Mouse (Mus musculus) heart, postnatal 25 days (tissue): ENCODE data around the gene Rac3. TPM values are rescaled to one million over a fixed set of nuclear protein-coding genes. Genes with fewer than 3 reads are reported as not detected.

Experiments
- DNase-seq: peaks from one replicate; pipeline ENCODE4 v3.0.0; 2022; ENCODE audit warnings: low spot score
- intact Hi-C: fragments of 180-260 bp; cut with DNase I; formaldehyde crosslinking; loops from one replicate; pipeline ENCODE4 v1.15.1; 2025
- total RNA-seq, 2 experiments: library from RNA; stranded (reverse); gene quantifications; 2 replicates each; pipeline ENCODE4 v1.2.3; 2021

The Rac3 gene
- total RNA-seq, 2 experiments from 2014 or later, result 1.2 to 1.8 TPM

DNA sequence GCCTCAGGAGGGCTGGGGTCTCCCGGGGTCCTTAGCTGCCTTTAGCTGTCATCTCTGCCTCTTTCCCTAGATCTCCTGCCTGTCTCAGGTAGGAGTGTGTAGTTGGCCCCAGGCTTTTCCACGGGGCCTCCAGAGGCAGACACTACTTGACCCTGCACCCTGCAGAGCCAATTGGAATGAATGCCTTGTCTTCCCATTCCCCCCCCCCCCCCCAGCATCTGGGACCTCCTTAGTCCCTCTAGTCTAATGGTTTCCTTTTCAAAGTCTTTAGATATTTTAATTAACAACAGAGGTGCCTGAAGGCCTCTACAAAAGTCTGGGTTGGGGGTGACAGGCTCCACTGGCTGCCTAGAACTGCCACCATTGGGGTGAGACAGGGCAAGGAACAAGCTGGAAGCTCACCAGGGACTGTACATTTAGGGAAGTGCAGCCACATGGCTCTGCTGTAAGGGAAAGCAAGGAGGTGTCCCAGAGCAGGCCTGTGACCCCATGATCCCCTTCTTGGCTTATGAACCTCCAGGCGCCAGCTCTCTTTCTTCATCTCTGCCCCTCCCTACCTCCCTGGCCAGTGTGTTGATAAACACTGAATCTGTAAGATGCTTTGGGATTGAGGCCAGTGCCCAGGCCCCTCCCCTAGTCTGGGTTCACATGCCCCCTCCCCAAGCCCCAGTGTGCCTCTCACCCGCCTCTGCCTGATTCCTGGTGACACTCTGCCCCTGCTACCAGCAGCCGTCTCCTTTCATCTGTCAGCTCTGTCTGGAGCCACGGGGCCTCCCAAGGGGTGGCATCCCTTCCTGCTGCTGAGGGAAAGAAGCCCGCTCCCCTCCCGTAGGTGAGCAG is 16.6 kb upstream of the Rac3 start:
- intact Hi-C loops, result no loop called here

DNA sequence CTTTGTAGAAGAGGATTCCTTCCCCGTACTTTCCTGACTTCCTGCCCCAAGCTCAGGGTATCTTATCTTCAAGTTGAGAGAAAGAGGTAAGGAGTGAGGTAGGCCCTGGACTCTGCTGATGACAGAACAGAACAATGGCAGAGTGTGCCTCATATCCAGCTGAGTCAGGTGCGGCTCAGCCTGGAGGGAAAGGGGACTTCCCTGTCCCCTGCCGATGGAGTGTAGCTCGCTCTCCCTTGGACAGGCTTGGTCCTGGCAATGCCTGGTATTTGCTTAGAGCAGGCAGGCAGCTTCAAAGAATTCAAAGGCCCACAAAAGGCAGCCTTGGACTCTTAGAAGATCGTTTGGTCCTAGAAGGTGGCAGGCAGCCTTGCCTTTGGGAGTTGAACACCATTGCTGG is 15.2 kb upstream of the Rac3 start:
- no peak for DNase-seq
- intact Hi-C loops, result no loop called here

More for the DNA sequence above, 16.6 kb upstream of the Rac3 start:
- no peak for DNase-seq

DNA sequence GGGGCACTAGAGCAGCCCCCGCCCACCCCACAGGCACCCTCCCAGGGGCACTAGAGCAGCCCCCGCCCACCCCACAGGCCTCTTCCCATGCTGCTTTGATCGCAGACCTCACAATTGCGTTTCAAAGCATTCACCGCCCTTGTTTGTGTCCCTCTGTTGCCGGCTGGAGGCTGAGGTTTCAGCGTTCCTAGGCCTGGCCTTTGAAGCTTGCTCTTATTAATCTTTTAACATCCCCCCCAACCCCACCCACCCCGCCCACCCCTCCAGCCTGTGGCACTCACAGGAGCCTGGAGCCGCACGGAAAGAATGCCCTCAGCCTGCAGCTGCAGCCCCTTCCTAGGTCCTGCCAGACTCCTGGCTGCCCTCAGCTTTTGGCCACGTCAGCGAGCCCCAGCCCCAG is 14.0 kb upstream of the Rac3 start:
- DNase-seq, result no peak
- intact Hi-C loops, result no loop called here

DNA sequence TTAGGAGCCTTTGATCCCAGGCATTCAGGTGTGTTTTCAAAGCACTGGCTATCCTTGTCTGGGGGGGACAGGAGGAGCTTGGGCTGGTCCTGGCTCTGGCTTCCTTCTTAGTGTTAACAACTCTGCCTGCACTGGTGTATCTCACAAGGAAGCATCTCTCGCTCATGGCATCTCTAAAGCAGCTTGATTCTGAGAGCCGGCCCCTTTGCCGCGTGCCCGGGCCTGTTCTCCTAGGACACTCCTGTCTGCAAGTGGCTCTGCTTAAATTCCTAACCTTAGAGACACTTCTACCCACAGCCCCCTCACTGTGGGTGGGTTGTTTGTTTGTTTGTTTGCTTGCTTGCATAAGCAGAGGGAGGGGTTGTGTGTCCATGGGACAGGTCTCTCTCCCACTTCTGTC is 13.3 kb upstream of the Rac3 start:
- DNase-seq, result no peak
- intact Hi-C loops, result no loop called here

DNA sequence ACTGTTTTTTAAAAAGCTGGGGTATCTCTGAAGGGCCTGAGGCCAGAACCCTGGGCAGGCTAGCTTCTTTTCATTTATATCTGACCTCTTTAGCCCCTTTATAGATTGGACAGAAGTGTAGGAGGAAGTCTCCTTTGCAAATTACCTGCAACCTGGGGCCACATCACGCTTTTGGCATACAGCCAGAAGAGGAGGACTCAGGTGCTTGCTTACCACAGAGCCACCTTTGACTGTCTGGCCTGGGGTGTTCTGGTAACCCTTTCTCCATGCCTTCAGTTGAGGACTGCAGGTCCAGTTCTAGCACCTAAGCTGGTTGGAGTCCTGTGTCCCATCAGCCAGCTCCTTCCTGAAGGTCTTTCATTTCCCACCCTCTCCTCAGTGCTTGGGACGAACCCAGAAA is 11.7 kb upstream of the Rac3 start:
- DNase-seq, result no peak
- intact Hi-C loops, result no loop called here

DNA sequence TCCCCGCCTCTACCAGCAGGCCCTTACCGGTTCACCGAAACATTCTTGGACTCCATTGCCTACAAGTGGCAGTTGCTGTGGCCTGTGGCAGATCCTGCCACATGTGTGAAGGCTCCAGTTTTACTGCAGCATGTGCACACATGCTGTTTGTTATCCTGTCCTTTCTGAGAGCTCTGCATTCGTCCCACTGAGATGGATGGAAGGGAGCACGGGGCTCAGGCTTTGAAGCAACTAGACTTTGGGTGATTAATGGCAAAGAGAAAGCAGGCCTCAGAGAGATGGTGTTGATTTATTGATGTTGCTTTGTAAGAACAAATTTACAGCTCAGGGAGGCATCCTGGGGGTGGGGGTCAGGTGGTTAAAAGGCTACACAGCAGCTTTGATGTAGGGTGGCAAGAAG is 10.6 kb upstream of the Rac3 start:
- intact Hi-C loops, result loop anchor here (10.0 kb wide), 1 partner anchor 196 kb away; no protein-coding TSS in a partner anchor
- no peak for DNase-seq

DNA sequence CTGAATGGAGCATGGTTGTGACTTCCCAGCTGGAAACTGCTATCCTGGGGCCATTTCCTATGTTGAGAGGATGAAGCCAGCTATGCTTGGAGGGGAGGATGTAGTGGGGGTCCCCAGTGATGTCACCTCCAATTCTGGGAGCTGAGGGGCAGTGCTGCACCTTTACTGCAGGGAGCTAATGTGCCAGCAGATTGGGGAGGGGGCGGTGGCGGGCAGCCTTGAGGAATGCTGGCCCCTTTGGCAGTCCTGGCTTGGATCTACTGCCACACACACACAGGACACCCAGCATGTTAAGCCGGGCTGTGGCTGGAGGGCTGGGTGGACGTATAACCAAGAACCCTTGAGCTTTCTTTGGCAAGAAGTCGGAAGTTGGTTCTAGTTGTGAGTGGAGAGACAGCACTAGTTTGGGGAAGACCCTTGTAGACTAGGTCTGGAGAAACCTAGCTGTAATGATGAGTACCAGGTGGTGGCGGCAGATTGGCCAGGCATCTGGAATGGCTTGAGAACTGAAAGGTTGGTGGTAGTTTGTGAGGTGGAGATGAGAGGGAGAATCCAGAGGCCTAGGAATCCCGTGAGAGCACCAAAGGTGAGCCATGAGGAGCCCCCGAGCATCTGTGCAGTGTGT is 9.2 kb upstream of the Rac3 start:
- intact Hi-C loops, result loop anchor here (1.0 to 10.0 kb wide), 4 partner anchors 53 to 197 kb away; partner anchors contain the start of gene Sirt7
- no peak for DNase-seq

DNA sequence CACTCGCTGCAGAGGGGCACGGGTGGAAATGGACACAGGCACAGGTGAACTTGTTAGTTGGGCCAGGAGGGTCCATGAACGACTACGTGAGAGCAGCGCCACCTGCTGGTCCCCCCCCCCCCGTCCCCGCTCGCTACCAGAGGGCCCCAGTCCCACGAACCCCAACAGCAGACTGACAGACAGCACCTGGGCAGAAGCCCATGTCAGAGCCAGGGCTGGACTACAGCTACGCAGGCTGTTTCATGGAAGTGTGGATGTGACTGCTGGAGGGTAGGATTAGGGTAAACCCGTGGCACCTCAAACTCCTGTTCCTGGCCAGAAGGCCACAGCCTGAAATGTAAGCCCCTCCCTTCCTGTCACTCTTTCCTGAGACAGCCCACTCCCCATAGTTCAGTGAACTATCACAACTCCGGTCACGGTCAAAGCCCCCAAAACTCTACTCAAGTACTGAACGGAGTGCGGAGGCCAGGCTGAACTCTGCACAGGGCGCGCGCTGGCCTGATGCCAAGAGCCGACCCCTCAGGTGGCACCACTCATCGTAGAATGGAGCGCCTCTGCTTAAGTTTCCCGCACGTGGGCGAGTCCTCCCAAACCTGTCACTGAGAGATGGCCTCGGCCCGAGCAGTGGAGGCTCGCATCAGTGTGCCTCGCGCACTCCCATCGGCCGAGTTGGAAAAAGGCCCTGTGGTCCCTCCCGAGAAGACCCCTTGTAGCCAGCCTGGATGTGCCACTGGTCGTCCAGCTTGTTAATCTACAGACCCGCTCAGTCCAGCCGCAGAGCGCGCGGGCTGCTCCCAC is 8.3 kb upstream of the Rac3 start:
- intact Hi-C loops, result loop anchor here (1.0 to 10.0 kb wide), 4 partner anchors 54 to 198 kb away; partner anchors contain the start of gene Sirt7
- DNase-seq, result peak; percentile 24

DNA sequence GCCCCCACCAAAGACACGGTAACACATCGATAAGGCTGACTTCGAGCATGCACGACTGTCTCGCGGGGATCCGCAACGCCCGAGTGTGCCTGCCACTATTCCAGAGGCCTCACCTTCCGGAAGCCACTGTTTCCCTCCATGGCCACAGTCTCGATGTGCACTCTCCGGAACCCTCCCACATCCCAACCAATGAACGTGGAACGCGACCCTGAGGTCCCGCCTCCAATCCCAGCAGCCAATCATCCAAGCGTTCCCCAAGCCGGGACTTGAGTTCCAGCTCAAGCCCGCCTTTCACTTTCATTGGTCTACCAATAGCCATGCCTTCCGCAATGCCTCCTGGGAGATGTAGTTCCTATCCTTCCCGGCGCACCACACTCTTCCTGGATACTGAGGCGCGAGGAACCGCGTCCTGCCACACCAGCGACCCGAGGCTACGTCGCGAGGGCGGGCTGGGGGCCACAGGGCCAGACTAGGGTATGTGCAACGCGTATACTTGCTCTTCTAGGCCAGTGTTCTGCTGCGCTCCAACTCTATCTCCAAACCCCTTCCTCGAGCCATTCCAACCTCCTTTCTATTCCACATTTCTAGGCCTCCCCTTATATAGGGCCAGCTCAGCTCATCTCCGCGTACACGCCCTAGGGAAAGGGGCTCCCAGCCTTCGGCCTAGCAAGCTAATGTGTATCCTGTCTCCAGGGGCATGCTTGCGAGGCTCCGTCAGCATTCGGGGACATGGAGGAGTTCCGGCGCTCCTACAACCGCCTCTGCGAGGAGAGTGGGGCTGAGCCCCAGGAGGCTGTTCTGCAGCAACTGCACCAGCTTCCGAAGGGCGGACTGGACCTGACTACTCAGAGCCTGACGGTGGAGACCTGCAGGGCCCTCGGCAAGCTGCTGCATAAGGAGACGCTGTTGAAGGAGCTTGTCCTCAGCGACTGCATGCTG is 7.4 kb upstream of the Rac3 start, which contains the start of the genes Cenpx and Lrrc45:
Gene Cenpx (minus strand): TSS at position 159 of the 939 bp plus-strand sequence.
Gene Lrrc45 (plus strand): TSS at position 346 of the 939 bp plus-strand sequence.
- intact Hi-C loops, result loop anchor here (2.0 to 10.0 kb wide), 2 partner anchors 89 to 199 kb away; partner anchors contain the start of gene Sirt7
- DNase-seq, result peak; percentile 97

DNA sequence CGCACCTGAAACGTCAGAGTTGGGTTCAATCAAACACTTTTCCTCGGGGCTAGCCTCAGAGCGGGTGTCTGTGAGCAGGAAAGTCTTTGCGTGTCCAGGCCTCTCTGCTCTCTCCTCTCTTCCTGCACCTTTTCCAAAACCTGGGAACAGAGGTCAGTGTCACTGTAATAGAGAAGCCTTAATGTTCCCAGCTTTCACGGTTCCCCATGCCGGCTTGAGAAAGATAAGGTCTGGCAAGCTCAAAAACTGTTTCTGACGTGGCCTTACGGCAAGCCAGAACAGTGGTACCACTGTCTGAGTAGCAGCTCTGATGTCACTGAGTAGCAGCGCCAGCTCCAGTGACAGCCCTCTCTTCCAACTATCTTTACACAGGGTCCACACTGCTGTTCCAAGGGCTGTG is 6.7 kb upstream of the Rac3 start:
- intact Hi-C loops, result loop anchor here (10.0 kb wide), 1 partner anchor 200 kb away; no protein-coding TSS in a partner anchor
- DNase-seq, result no peak

DNA sequence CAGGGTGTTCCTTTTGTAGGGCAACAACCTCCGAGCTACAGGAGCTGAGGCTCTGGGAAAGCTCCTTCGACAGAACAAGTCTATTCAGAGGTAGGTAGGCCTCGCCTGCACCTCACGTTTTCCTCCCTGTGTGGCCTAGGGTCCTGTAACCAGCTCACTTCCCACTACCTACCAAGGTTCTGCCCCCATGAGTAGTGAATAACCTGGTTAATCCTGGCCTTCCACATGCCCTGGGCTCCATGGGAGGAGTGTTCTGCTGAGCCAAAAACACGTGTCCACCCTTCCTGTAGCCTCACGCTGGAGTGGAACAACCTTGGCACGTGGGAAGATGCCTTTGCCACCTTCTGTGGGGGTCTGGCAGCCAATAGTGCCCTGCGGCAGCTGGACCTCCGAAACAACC is 6.1 kb upstream of the Rac3 start:
- intact Hi-C loops, result loop anchor here (5.0 to 10.0 kb wide), 2 partner anchors 200 to 228 kb away; no protein-coding TSS in a partner anchor
- no peak for DNase-seq

DNA sequence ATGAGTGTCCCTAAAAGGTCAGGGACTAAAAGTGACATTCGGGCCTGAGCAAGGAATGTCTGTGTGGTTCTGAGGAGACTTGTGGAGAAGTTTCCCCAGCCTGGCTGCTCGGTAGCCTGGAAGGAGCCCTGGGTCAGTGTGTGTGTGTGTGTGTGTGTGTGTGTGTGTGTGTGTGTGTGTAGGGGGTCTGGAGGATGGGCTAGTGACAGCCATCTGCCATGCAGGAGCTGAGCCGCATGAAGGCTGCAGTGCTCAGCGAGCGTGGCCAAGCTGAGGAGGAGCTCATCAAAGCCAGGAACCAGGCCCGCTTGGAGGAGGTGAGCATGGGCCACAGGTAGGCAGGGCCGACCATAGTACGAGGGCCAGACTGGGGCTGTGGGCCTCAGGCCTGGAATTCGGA is 2.0 kb upstream of the Rac3 start:
- intact Hi-C loops, result loop anchor here (5.0 to 10.0 kb wide), 2 partner anchors 204 to 232 kb away; no protein-coding TSS in a partner anchor
- no peak for DNase-seq

DNA sequence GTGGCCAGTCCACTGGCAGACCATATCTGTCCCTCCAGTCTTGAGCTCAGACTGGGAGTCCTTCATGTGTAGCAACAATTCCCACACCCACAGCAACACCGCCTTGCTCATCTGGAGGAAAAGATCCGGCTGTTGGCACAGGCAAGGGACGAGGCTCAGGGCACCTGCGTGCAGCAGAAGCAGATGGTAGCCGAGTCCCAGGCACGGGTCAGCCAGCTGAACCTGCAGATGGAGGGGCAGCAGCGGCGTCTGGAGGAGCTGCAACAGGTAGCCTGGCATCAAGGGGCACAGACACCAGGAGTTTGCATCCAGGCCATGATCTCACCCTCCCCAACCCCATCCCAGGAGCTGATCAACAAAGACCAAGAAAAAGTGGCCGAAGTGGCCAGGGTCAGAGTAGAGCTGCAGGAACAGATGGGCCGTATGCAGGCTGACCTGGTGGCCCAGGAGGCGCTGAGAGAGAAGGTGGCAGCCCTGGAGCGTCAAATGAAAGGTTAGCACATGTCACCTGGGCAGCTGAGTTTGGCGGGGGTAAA is 1.4 kb upstream of the Rac3 start:
- DNase-seq, result no peak
- intact Hi-C loops, result loop anchor here (1.0 to 10.0 kb wide), 5 partner anchors 56 to 322 kb away; no protein-coding TSS in a partner anchor

DNA sequence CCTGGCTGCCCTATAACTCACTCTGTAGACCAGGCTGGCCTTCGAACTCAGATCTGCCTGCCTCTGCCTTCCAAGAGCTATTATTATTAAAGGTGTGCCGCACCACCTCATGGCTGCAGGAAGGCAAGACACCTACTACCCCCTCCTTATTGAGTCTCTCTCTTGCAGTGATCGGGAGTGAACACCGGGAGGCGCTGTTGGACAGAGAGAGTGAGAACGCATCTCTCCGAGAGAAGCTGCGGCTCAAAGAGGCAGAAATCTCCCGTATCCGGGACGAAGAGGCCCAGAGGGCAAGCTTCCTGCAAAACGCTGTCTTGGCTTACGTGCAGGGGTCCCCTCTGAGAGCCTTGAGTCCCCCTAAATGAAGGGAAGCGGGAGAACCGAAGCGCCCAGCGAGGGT is 820 bp upstream of the Rac3 start:
- intact Hi-C loops, result loop anchor here (1.0 to 5.0 kb wide), 3 partner anchors 56 to 322 kb away; no protein-coding TSS in a partner anchor

DNA sequence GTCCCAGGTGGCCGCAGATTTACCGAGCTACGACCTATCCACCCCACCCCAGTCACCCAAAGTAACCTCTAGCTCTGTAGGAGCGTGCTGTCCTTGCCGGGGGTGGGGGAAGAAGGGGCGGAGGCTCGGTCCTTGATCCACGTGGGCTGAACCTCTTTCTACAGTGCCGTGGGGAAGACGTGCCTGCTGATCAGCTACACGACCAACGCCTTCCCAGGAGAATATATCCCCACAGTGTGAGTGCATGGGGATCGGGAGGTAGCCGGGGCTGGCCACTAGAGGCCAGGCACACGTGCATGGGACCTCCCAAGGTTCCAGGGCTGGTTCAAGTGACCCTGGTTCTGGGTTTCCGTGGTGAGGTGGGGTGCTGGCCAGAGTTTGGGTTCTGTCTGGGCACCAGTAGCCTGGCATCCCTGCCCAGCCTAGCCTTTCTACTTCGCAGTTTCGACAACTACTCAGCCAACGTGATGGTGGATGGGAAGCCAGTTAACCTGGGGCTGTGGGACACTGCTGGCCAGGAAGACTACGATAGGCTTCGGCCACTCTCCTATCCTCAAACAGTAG is 879 bp downstream of the Rac3 start:
- intact Hi-C loops, result loop anchor here (5.0 kb wide), 1 partner anchor 320 kb away; no protein-coding TSS in a partner anchor

More for the DNA sequence above, 820 bp upstream of the Rac3 start:
- peak; percentile 68 for DNase-seq

DNA sequence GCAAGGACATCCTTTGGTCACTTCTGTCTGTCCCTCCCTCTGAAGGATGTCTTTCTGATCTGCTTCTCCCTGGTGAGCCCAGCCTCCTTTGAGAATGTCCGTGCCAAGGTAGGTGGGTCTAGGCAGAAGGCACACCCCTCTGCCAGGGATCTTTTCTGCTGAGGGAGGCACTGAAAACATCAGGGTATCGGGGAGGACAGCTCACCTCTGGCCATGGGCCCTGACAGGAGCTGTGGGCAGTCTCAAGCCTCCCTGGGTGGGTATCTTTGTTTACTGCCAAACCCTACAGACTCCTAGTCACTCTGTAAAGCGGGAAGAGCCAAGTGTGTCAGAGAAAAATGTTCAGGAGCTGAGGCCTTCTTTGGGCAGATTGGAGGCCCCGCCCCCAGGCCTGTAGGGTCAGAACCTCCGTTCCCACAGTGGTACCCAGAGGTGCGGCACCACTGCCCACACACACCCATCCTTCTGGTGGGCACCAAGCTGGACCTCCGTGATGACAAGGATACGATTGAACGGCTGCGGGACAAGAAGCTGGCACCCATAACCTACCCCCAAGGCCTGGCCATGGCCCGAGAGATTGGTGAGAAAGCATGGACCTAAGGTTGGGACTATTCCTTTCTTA is 1.6 kb downstream of the Rac3 start:
- intact Hi-C loops, result loop anchor here (5.0 kb wide), 1 partner anchor 319 kb away; no protein-coding TSS in a partner anchor
- DNase-seq, result no peak

More for the DNA sequence above, 879 bp downstream of the Rac3 start:
- DNase-seq, result no peak

DNA sequence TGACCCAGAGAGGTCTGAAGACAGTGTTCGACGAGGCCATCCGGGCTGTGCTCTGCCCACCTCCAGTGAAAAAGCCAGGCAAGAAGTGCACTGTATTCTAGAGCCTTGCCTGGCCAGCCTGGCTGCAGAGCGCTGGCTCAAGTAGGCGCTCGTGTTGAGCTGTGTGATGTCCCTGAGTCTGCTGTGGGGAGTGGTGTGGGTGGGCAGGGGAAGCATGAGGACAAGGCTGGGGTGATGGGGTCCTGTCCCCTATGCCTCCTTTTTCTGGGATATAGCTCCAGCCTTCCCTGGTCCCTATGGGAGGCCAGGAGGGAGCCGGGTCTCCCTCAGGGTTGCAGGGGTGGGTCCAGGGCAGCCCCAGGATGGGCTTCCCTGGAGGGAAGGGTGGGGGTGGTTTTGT is 2.2 kb downstream of the Rac3 start:
- no peak for DNase-seq
- intact Hi-C loops, result loop anchor here (5.0 kb wide), 1 partner anchor 319 kb away; no protein-coding TSS in a partner anchor
